Mouse (Mus musculus) bone marrow macrophage, adult 2 months (primary cell): ENCODE measurements at regions not wholly inside any gene's neighbourhood (a gene's known extent, or its start where the extent isn't known, plus 50 kb on each side); places are given as distances from the start of the nearest gene placed in this dataset.

Source experiments
- H3K27ac ChIP-seq: 2 replicates; pipeline ENCODE4 v1.5.1; 2012; ENCODE audit warnings: low read depth, low read length; ENCODE audit not compliant: insufficient read depth
- H3K4me1 ChIP-seq: 2 replicates; pipeline ENCODE4 v1.6.1; 2012; ENCODE audit warnings: low read length; ENCODE audit not compliant: control insufficient read depth, insufficient read depth
- H3K4me3 ChIP-seq: 2 replicates; pipeline ENCODE4 v1.5.1; 2012; ENCODE audit warnings: mild to moderate bottlenecking, low read length, moderate library complexity; ENCODE audit not compliant: insufficient read depth
- CTCF ChIP-seq: IDR thresholded peaks from 2 replicates; pipeline ENCODE4 v1.5.1; 2012; ENCODE audit warnings: low read depth, mild to moderate bottlenecking, low read length, moderate library complexity
- POLR2A ChIP-seq: IDR thresholded peaks from 2 replicates; pipeline ENCODE4 v1.6.1; 2012; ENCODE audit warnings: mild to moderate bottlenecking, low read depth, low read length, borderline replicate concordance

DNA sequence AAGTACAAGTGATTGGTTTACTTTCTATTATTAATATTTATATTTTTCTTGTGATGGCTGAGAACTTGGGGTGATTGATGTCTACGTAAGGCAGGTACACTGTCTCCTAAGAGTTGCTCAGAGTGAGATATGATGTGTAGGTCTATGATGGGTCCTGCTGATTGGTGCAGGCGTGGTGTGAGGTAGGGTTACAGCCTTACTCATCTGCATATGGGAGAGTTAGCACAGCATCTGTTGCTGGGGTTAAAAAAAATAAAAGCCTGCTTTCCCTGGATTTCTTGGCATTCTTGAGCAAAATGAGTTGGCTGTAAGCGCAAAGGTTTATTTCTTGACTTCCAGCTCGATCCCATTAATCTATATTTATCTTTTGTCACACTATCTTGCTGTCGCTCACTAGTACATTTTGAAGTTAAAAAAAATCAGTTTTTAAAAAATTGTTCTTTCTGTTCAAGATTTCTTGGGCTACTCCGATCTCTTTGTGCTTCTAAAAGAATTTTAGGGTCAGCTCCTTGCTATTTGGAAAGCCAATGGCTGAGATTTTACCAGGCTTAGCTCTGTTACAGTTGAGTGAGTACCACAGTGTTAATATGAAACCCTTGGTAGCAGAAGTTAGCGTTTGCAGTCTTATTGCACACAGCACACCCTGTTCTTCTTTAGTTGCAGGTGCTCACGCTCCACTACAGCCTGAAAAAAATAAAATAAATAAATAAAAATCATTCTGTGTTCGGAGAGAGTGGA is 482.0 kb downstream of the Plekhb2 start:
- Histone ChIP-seq H3K27ac (no peak overlapping the region), H3K4me1 (no peaks in the 10 kb centered on the region), H3K4me3 (no peak overlapping the region)
- TF ChIP-seq POLR2A: no peak
- TF ChIP-seq CTCF: no peak

DNA sequence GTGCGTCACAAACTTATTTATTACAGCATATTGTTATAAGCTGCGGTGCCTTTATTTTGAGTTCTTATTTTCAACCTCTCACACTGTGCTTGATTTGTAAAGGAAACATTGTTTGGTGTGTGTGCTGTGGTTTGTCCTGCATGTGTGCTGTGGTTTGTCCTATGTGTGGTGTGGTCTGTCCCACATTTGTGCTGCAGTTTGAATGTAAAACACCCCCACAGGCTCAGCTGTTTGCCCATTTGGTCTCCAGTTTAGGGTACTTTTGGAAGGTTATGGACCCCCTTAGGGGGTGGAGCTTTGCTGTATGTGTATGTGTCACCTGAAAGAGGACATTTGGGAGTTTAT is 482.5 kb downstream of the Plekhb2 start:
- H3K4me3 ChIP-seq: no peak overlapping the region
- no peak overlapping the region for H3K27ac ChIP-seq
- no peaks in the 10 kb centered on the region for H3K4me1 ChIP-seq
- no peak for TF ChIP-seq CTCF
- no peak for TF ChIP-seq POLR2A

DNA sequence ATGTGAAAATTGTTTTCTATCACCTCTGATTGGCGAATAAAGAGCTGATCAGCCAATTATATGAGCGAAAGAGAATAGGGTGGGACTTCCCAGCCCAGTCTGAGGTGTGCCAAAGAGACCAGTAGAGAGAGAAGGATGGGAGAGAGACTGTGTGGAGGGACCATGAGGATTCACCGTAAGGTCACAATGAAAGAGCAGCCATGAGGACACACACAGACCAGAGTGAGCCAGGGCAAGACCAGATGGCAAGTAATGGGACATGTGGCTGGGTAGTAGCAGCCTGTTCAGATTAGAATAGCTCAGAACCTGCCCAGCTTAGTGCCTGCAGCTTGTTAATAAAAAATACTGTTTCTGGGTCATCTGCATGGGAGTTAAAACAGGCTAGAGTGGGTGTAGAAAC is 487.9 kb downstream of the Plekhb2 start:
- TF ChIP-seq CTCF: no peak
- no peak for TF ChIP-seq POLR2A
- no peak overlapping the region for H3K4me3 ChIP-seq
- H3K27ac ChIP-seq: no peak overlapping the region
- H3K4me1 ChIP-seq: no peaks in the 10 kb centered on the region

DNA sequence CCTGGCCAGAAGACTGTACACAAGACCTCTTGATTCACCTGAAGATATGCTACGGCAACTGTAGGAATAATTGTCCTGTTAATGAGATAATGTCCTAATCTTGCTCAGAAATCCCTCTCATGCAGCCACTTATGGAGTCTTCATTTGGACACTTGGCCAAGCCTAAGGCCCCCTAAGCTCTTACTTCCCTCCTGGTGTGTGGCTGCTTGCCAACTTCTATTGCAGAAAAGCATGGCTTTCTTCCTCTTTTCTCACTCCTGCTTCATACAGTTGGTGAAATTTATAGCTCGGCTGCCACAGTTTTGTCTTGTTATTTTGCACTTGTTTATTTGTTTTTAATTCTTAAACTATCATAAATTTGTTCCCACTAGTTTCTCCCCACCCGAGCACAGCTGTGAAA is 488.4 kb downstream of the Plekhb2 start:
- Histone ChIP-seq H3K27ac (no peak overlapping the region), H3K4me3 (no peak overlapping the region)
- TF ChIP-seq POLR2A (no peak), CTCF (no peak)

DNA sequence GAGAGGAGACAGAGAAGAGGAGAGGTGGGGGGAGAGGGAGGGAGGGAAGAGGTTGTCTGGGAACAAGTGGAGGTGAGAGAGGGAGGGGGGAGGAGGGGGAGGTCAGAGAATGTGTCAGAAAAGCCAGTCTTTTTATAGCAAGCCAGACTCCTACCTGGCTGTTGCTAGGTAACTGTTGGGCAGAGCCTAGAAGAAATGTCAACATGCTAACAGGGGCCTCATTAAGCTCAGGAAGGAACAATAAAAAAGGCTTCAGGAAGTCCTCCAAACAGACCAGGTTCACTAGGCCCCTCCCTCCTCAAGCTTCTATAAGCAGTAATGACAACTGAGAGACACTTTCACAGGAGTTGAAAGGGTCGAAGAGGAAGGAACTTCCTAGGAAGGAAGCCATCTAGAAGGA is 494.8 kb downstream of the Plekhb2 start:
- Histone ChIP-seq H3K4me3 (no peak overlapping the region), H3K4me1 (no peaks in the 10 kb centered on the region), H3K27ac (no peak overlapping the region)
- no peak for TF ChIP-seq CTCF
- no peak for TF ChIP-seq POLR2A

More for the DNA sequence above, 488.4 kb downstream of the Plekhb2 start:
- no peaks in the 10 kb centered on the region for H3K4me1 ChIP-seq

- Histone ChIP-seq H3K4me1 (no peaks in the 10 kb centered on the region), H3K27ac (no peak overlapping the region), H3K4me3 (no peak overlapping the region)
- TF ChIP-seq POLR2A (no peak), CTCF (no peak)
These were observed 498.5 kb downstream of the Plekhb2 start for GRCm38 (mm10) chr1:35348294-35348693.

- no peak for TF ChIP-seq CTCF
- TF ChIP-seq POLR2A: no peak
- Histone ChIP-seq H3K27ac (no peak overlapping the region), H3K4me1 (no peaks in the 10 kb centered on the region), H3K4me3 (no peak overlapping the region)
These were observed 509.2 kb downstream of the Plekhb2 start for GRCm38 (mm10) chr1:35358981-35359380.

DNA sequence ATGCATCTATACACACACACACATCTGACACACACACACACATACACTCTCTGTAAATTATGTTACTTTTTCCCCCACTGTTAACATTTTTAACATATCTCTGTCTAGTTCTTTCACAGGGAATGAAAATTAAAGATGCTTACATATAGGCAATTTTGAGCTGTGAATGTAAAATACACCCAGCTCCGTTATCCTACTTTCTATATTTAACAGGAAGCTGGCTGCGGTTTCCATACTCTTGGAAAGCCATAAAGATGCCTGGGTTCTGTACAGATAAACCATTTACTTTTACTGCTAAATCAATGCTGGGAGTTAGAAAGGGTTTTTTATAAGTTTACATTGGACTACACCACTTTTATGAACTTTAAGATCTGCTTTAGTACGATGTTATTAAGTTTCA is 511.7 kb downstream of the Plekhb2 start:
- Histone ChIP-seq H3K4me1 (no peaks in the 10 kb centered on the region), H3K4me3 (no peak overlapping the region), H3K27ac (no peak overlapping the region)
- no peak for TF ChIP-seq CTCF
- no peak for TF ChIP-seq POLR2A

GRCm38 (mm10) chr1:35362836-35363235 is 513.1 kb downstream of the Plekhb2 start:
- TF ChIP-seq POLR2A: no peak
- no peak for TF ChIP-seq CTCF
- Histone ChIP-seq H3K27ac (no peak overlapping the region), H3K4me3 (no peak overlapping the region), H3K4me1 (no peaks in the 10 kb centered on the region)

- Histone ChIP-seq H3K27ac (no peak overlapping the region), H3K4me3 (no peak overlapping the region), H3K4me1 (no peaks in the 10 kb centered on the region)
- TF ChIP-seq CTCF (no peak), POLR2A (no peak)
These were observed 516.8 kb downstream of the Plekhb2 start for GRCm38 (mm10) chr1:35366559-35366958.
